Mouse (Mus musculus): ENCODE data around the gene Hoxd13. TPM values are rescaled to one million over a fixed set of nuclear protein-coding genes. Genes with fewer than 3 reads are reported as not detected.

The Hoxd13 gene
- polyA plus RNA-seq, 1 experiment from 2014 or later, result not detected

- H3K4me3 ChIP-seq (ENCODE audit: inconsistent target), result no peak overlapping the region
- no peaks in the 10 kb centered on the region for H3K36me3 ChIP-seq (ENCODE audit: inconsistent target)
- H3K79me2 ChIP-seq (ENCODE audit: inconsistent target), result no peaks in the 10 kb centered on the region
- WGBS (ENCODE audit: missing documents), result 8% methylated on average over 35 of the region's 35 CpGs
- no peak overlapping the region for H3K27ac ChIP-seq
Observed at GRCm38 (mm10) chr2:74691995-74692807, 24.1 kb downstream of the Hoxd13 start.

GRCm38 (mm10) chr2:74692808-74693431 is 24.8 kb downstream of the Hoxd13 start:
- Histone ChIP-seq H3K27ac (no peak overlapping the region), H3K4me3 (ENCODE audit: inconsistent target) (no peak overlapping the region), H3K36me3 (ENCODE audit: inconsistent target) (no peaks in the 10 kb centered on the region), H3K79me2 (ENCODE audit: inconsistent target) (no peaks in the 10 kb centered on the region)
- WGBS (ENCODE audit: missing documents), result 7% methylated on average over 19 of the region's 20 CpGs

GRCm38 (mm10) chr2:74693432-74693827 is 25.3 kb downstream of the Hoxd13 start:
- H3K27ac ChIP-seq, result no peak overlapping the region
- H3K79me2 ChIP-seq (ENCODE audit: inconsistent target), result no peaks in the 10 kb centered on the region
- no peak overlapping the region for H3K4me3 ChIP-seq (ENCODE audit: inconsistent target)
- WGBS (ENCODE audit: missing documents), result 6% methylated on average over 2 of the region's 4 CpGs
- H3K36me3 ChIP-seq (ENCODE audit: inconsistent target), result no peaks in the 10 kb centered on the region

- H3K27ac ChIP-seq, result no peak overlapping the region
- WGBS (ENCODE audit: missing documents), result 12% methylated on average over 16 of the region's 16 CpGs
- H3K36me3 ChIP-seq (ENCODE audit: inconsistent target), result no peaks in the 10 kb centered on the region
- H3K79me2 ChIP-seq (ENCODE audit: inconsistent target), result no peaks in the 10 kb centered on the region
- no peak overlapping the region for H3K4me3 ChIP-seq (ENCODE audit: inconsistent target)
Observed at GRCm38 (mm10) chr2:74694066-74694465, 26.0 kb downstream of the Hoxd13 start.

GRCm38 (mm10) chr2:74695383-74695782 is 27.3 kb downstream of the Hoxd13 start:
- no peak overlapping the region for H3K27ac ChIP-seq
- H3K36me3 ChIP-seq (ENCODE audit: inconsistent target), result no peaks in the 10 kb centered on the region
- H3K4me3 ChIP-seq (ENCODE audit: inconsistent target), result no peak overlapping the region
- H3K79me2 ChIP-seq (ENCODE audit: inconsistent target), result no peaks in the 10 kb centered on the region
- 50% methylated on average over 1 of the region's 1 CpGs for WGBS (ENCODE audit: missing documents)

GRCm38 (mm10) chr2:74695813-74696430 is 27.8 kb downstream of the Hoxd13 start:
- Histone ChIP-seq H3K36me3 (ENCODE audit: inconsistent target) (no peaks in the 10 kb centered on the region), H3K79me2 (ENCODE audit: inconsistent target) (no peaks in the 10 kb centered on the region), H3K4me3 (ENCODE audit: inconsistent target) (no peak overlapping the region), H3K27ac (no peak overlapping the region)
- 25% methylated on average over 7 of the region's 7 CpGs for WGBS (ENCODE audit: missing documents)

GRCm38 (mm10) chr2:74696442-74697335 is 28.6 kb downstream of the Hoxd13 start:
- no peaks in the 10 kb centered on the region for H3K36me3 ChIP-seq (ENCODE audit: inconsistent target)
- no peak overlapping the region for H3K27ac ChIP-seq
- WGBS (ENCODE audit: missing documents), result 16% methylated on average over 34 of the region's 34 CpGs
- no peak overlapping the region for H3K4me3 ChIP-seq (ENCODE audit: inconsistent target)
- H3K79me2 ChIP-seq (ENCODE audit: inconsistent target), result no peaks in the 10 kb centered on the region

- Histone ChIP-seq H3K79me2 (ENCODE audit: inconsistent target) (no peaks in the 10 kb centered on the region), H3K36me3 (ENCODE audit: inconsistent target) (no peaks in the 10 kb centered on the region), H3K27ac (no peak within 1 kb of the TSS), H3K4me3 (ENCODE audit: inconsistent target) (no peak within 1 kb of the TSS)
- WGBS (ENCODE audit: missing documents), result 2% methylated on average over 39 of the region's 43 CpGs
Observed at GRCm38 (mm10) chr2:74697567-74698121, 29.5 kb downstream of the Hoxd13 start, which contains the start of gene Hoxd9. Hoxd9 (plus strand) TSS chr2:74697727.

- Histone ChIP-seq H3K4me3 (ENCODE audit: inconsistent target) (no peak overlapping the region), H3K27ac (no peak overlapping the region), H3K36me3 (ENCODE audit: inconsistent target) (no peaks in the 10 kb centered on the region), H3K79me2 (ENCODE audit: inconsistent target) (no peaks in the 10 kb centered on the region)
- WGBS (ENCODE audit: missing documents), result 5% methylated on average over 76 of the region's 86 CpGs
Observed at GRCm38 (mm10) chr2:74698201-74699052, 30.3 kb downstream of the Hoxd13 start.

- H3K79me2 ChIP-seq (ENCODE audit: inconsistent target), result no peaks in the 10 kb centered on the region
- H3K4me3 ChIP-seq (ENCODE audit: inconsistent target), result no peak overlapping the region
- H3K27ac ChIP-seq, result no peak overlapping the region
- 10% methylated on average over 17 of the region's 17 CpGs for WGBS (ENCODE audit: missing documents)
- no peaks in the 10 kb centered on the region for H3K36me3 ChIP-seq (ENCODE audit: inconsistent target)
Observed at GRCm38 (mm10) chr2:74699053-74699430, 30.9 kb downstream of the Hoxd13 start.

- Histone ChIP-seq H3K79me2 (ENCODE audit: inconsistent target) (no peaks in the 10 kb centered on the region), H3K27ac (no peak overlapping the region), H3K4me3 (ENCODE audit: inconsistent target) (no peak overlapping the region), H3K36me3 (ENCODE audit: inconsistent target) (no peaks in the 10 kb centered on the region)
- WGBS (ENCODE audit: missing documents), result 24% methylated on average over 22 of the region's 23 CpGs
Observed at GRCm38 (mm10) chr2:74699664-74700545, 31.8 kb downstream of the Hoxd13 start.

- WGBS (ENCODE audit: missing documents), result 29% methylated on average over 22 of the region's 22 CpGs
- no peaks in the 10 kb centered on the region for H3K36me3 ChIP-seq (ENCODE audit: inconsistent target)
- H3K4me3 ChIP-seq (ENCODE audit: inconsistent target), result no peak overlapping the region
- H3K27ac ChIP-seq, result no peak overlapping the region
- H3K79me2 ChIP-seq (ENCODE audit: inconsistent target), result no peaks in the 10 kb centered on the region
Observed at GRCm38 (mm10) chr2:74700546-74701112, 32.5 kb downstream of the Hoxd13 start.

Measured in macrophage (primary cell).